ENCODE assay signal across 9 mouse cellular contexts in the genomic region with DNA sequence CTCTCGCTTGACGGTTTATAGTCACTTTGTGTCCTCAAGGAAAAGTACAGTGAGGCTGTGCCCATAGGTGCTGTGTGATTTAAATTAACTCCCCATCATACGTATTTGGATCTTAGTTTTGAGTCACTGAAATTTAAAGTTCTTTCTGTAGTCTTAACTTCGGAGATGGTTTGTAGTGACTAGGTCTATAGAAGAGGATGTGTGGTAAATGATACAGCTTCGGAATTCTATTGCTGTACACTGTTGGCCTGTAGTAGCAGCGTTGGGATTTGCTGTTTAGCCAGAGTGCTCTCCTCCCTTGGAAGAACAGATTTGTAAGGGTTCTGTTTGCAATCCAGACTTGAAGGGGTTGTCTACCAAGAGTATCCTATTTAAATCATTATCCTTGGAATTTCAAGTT. TPM values are rescaled to one million over a fixed set of nuclear protein-coding genes. Genes with fewer than 3 reads are reported as not detected.
DNase-seq lines count a peak whose midpoint lies in the region; ATAC-seq and TF ChIP-seq lines count a peak whose summit lies in the region.
"Had no signal": no experiment of that assay in that cellular context is flagged by ENCODE, and none has a peak within 500 bp of the region (broad histone marks: within the 10 kb centered on the region; RNA-seq: fewer than 3 reads in every experiment).

No protein-coding gene starts in this region.

- no peak for DNase-seq in lung, adult 2 months
- DNase-seq in lung, adult 18-20 months, result no peak
- DNase-seq in adrenal gland, adult (ENCODE audit: inconsistent age in 2 of 2, low spot score in 1 of 2), result no peak
- DNase-seq in adrenal gland, postnatal 36 days, result no peak

- peak overlapping the region; percentile 70 for H3K4me3 ChIP-seq in lung, adult 2 months (replicated peaks; ENCODE audit: extremely low read depth, low read depth, low read length)
- peak overlapping the region; percentile 76 for H3K4me3 ChIP-seq in embryonic facial prominence, embryonic 12.5 days
- peak overlapping the region; percentile 77 for H3K4me3 ChIP-seq in intestine, embryonic 16.5 days (ENCODE audit: low read length)
- peak overlapping the region; percentile 81 for H3K4me3 ChIP-seq in neural tube, embryonic 13.5 days

- TF ChIP-seq CTCF in lung, adult 2 months (IDR thresholded peaks at IDR 0.05; ENCODE audit: insufficient read depth, low read length), result no peak

- H3K27me3 ChIP-seq in embryonic facial prominence, embryonic 12.5 days, result no peaks in the 10 kb centered on the region
- H3K27me3 ChIP-seq in intestine, embryonic 16.5 days (replicated peaks; ENCODE audit: control insufficient read depth, insufficient read depth, low read length), result no peaks in the 10 kb centered on the region
- no peaks in the 10 kb centered on the region for H3K27me3 ChIP-seq in neural tube, embryonic 13.5 days

- peaks cover 10% of the 10 kb centered on the region for H3K4me1 ChIP-seq in lung, adult 2 months (ENCODE audit: control insufficient read depth, insufficient read depth, low read length)
- H3K4me1 ChIP-seq in embryonic facial prominence, embryonic 12.5 days, result peaks cover 7% of the 10 kb centered on the region
- no peaks in the 10 kb centered on the region for H3K4me1 ChIP-seq in intestine, embryonic 16.5 days (ENCODE audit: control insufficient read depth, insufficient read depth, low read length)
- H3K4me1 ChIP-seq in neural tube, embryonic 13.5 days (replicated peaks), result peaks cover 24% of the 10 kb centered on the region

- peak overlapping the region; percentile 98 for H3K9ac ChIP-seq in embryonic facial prominence, embryonic 12.5 days
- peak overlapping the region; percentile 97 for H3K9ac ChIP-seq in intestine, embryonic 16.5 days (ENCODE audit: low read depth, low read length)
- peak overlapping the region; percentile 98 for H3K9ac ChIP-seq in neural tube, embryonic 13.5 days

- ATAC-seq in embryonic facial prominence, embryonic 12.5 days (ENCODE audit: insufficient number of reproducible peaks, insufficient read depth, low FRiP score, low TSS enrichment), result no peak
- ATAC-seq in intestine, embryonic 16.5 days, result peak; percentile 9
- peak; percentile 40 for ATAC-seq in neural tube, embryonic 13.5 days (ENCODE audit: low read depth)
- no peak for ATAC-seq in granulocyte monocyte progenitor cell, adult 5-6 weeks (replicated peaks; ENCODE audit: poor library complexity, severe bottlenecking)

- H3K4me2 ChIP-seq in embryonic facial prominence, embryonic 12.5 days (replicated peaks), result peak overlapping the region; percentile 56
- peak overlapping the region; percentile 63 for H3K4me2 ChIP-seq in intestine, embryonic 16.5 days (ENCODE audit: low read depth, low read length)
- H3K4me2 ChIP-seq in neural tube, embryonic 13.5 days, result peak overlapping the region; percentile 64

- TF ChIP-seq POLR2A in lung, adult 2 months (IDR thresholded peaks at IDR 0.05; ENCODE audit: borderline replicate concordance, extremely low read depth, low read depth, low read length), result no peak

- peak overlapping the region; percentile 100 for H3K27ac ChIP-seq in embryonic facial prominence, embryonic 12.5 days
- peak overlapping the region; percentile 98 for H3K27ac ChIP-seq in intestine, embryonic 16.5 days (ENCODE audit: low read length)
- H3K27ac ChIP-seq in neural tube, embryonic 13.5 days (replicated peaks), result peak overlapping the region; percentile 99

- WGBS in lung, adult 2 months, result 13% methylated on average over 6 of the region's 6 CpGs
- WGBS in embryonic facial prominence, embryonic 12.5 days, result 3% methylated on average over 6 of the region's 6 CpGs
- 4% methylated on average over 6 of the region's 6 CpGs for WGBS in intestine, embryonic 16.5 days
- WGBS in neural tube, embryonic 13.5 days, result 4% methylated on average over 6 of the region's 6 CpGs

- peaks cover 12% of the 10 kb centered on the region for H3K36me3 ChIP-seq in embryonic facial prominence, embryonic 12.5 days
- H3K36me3 ChIP-seq in intestine, embryonic 16.5 days (ENCODE audit: control insufficient read depth, insufficient read depth, low read length), result peaks cover 3% of the 10 kb centered on the region; the same call in 1 of the 2 replicates
- H3K36me3 ChIP-seq in neural tube, embryonic 13.5 days, result peaks cover 15% of the 10 kb centered on the region

- no peaks in the 10 kb centered on the region for H3K9me3 ChIP-seq in embryonic facial prominence, embryonic 12.5 days
- H3K9me3 ChIP-seq in intestine, embryonic 16.5 days (ENCODE audit: control insufficient read depth, low read length), result no peaks in the 10 kb centered on the region
- no peaks in the 10 kb centered on the region for H3K9me3 ChIP-seq in neural tube, embryonic 13.5 days

RNA-seq across cellular contexts. Expression of a gene that starts 1.0 kb away (rescaled TPM):
- polyA plus RNA-seq in lung, adult 2 months (2012; rRNA removed), result 21.9 and 40.0 TPM in 2 replicates
- polyA plus RNA-seq in embryonic facial prominence, embryonic 12.5 days (2016; fragmentation: Nextera tagmentation; extraction: Ambion mirVana), result 74.0 and 76.6 TPM in 2 replicates
- 31.1 and 33.1 TPM in 2 replicates for polyA plus RNA-seq in intestine, embryonic 16.5 days (2015; fragmentation: Nextera tagmentation; extraction: Ambion mirVana)
- 97.4 and 98.2 TPM in 2 replicates for polyA plus RNA-seq in neural tube, embryonic 13.5 days (2015; fragmentation: Nextera tagmentation; extraction: Ambion mirVana)
- total RNA-seq in granulocyte monocyte progenitor cell, adult 5-6 weeks (2014; fragmentation: Nextera tagmentation), result 5.4 and 11.6 TPM in 2 replicates
- 8.9 and 9.1 TPM in 2 replicates for total RNA-seq in granulocyte monocyte progenitor cell, adult 5-6 weeks (2017)
- total RNA-seq in adrenal gland, postnatal 36 days (2021), result 10 to 100 TPM; 19.8 TPM

RNA-seq across cellular contexts. Expression of a gene that starts 28.2 kb away (rescaled TPM):
- polyA plus RNA-seq in lung, adult 2 months (2012; rRNA removed), result 2.2 TPM in 2 replicates
- not detected in 2 replicates for polyA plus RNA-seq in embryonic facial prominence, embryonic 12.5 days (2016; fragmentation: Nextera tagmentation; extraction: Ambion mirVana)
- polyA plus RNA-seq in intestine, embryonic 16.5 days (2015; fragmentation: Nextera tagmentation; extraction: Ambion mirVana), result not detected in 2 replicates
- polyA plus RNA-seq in neural tube, embryonic 13.5 days (2015; fragmentation: Nextera tagmentation; extraction: Ambion mirVana), result not detected in 2 replicates
- total RNA-seq in granulocyte monocyte progenitor cell, adult 5-6 weeks (2014; fragmentation: Nextera tagmentation), result not detected in 2 replicates
- total RNA-seq in granulocyte monocyte progenitor cell, adult 5-6 weeks (2017), result 26.6 and 50.6 TPM in 2 replicates
- 1 to 10 TPM in 1 of 2 experiments, not detected in 1; 1.2 TPM for total RNA-seq in adrenal gland, postnatal 36 days (2021)

RNA-seq across cellular contexts. Expression of a gene that starts 40.9 kb away (rescaled TPM):
- polyA plus RNA-seq in lung, adult 2 months (2012; rRNA removed), result 1.9 and 2.5 TPM in 2 replicates
- 0.41 and 0.50 TPM in 2 replicates for polyA plus RNA-seq in embryonic facial prominence, embryonic 12.5 days (2016; fragmentation: Nextera tagmentation; extraction: Ambion mirVana)
- 0.73 and 0.76 TPM in 2 replicates for polyA plus RNA-seq in intestine, embryonic 16.5 days (2015; fragmentation: Nextera tagmentation; extraction: Ambion mirVana)
- not detected in 2 replicates for polyA plus RNA-seq in neural tube, embryonic 13.5 days (2015; fragmentation: Nextera tagmentation; extraction: Ambion mirVana)
- total RNA-seq in granulocyte monocyte progenitor cell, adult 5-6 weeks (2014; fragmentation: Nextera tagmentation), result not detected in 2 replicates
- 0.36 and 2.2 TPM in 2 replicates for total RNA-seq in granulocyte monocyte progenitor cell, adult 5-6 weeks (2017)
- total RNA-seq in adrenal gland, postnatal 36 days (2021), result under 1 TPM; 0.33 to 0.36 TPM
- total RNA-seq: common myeloid progenitor, adult 5-6 weeks had no signal

Comparison
In these comparisons a context has a peak if more than half of its experiments do, and no peak if none do; other contexts are left out.
1. ATAC-seq: peak in intestine, embryonic 16.5 days (single experiment) and neural tube, embryonic 13.5 days (single experiment); none in embryonic facial prominence, embryonic 12.5 days (single experiment) and granulocyte monocyte progenitor cell, adult 5-6 weeks (single experiment).
2. Peak in every context shown above with its lines, with median percentiles within 50 percentile points of each other: H3K4me3 ChIP-seq, H3K27ac ChIP-seq, H3K4me2 ChIP-seq and H3K9ac ChIP-seq.